Mouse (Mus musculus) frontal cortex, adult 2 months (tissue): ENCODE results near the gene Gm11757. TPM values are rescaled to one million over a fixed set of nuclear protein-coding genes. Genes with fewer than 3 reads are reported as not detected.
"Not testable (repeated sequence)": the region's sequence is repeated elsewhere in the genome, so short reads cannot be mapped to it uniquely, and the experiment has no call there.

Source experiments
- DNase-seq, 2 experiments: peaks; one replicate each; pipeline ENCODE4 v3.0.0; 2022; ENCODE audit warnings: low spot score in 1 of 2; ENCODE audit errors: extremely low spot score in 1 of 2
- polyA plus RNA-seq: library from polyadenylated mRNA; depleted of rRNA; stranded (reverse); fragments of >200 nt; gene quantifications from 2 replicates; pipeline ENCODE4 v1.2.3, GENCODE M21; 2012; rRNA removed

Gm11757 gene
- not detected in 2 replicates for polyA plus RNA-seq

DNA sequence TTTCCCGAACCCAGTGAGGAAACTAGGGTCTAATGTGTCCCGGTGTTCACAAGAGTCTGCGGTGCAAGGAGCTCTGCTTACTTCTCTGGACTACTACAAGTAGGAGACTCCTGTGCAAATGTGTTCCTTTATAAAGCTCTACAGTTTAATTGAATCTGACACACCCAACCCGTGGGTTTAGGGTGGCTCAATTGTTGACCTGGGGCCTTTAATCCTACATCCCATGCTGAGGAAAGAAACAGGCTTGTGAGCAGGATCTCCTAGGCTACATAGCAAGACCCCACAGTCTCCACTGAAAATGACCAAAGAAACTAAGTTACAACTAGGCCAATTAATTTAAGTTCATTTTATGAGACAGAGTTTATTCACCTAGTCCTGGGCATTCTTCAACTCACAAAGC, at the start of gene Gm11757:
Gene Gm11757 (minus strand): TSS at position 101 of the 400 bp plus-strand sequence.
- not testable (repeated sequence) for DNase-seq

DNA sequence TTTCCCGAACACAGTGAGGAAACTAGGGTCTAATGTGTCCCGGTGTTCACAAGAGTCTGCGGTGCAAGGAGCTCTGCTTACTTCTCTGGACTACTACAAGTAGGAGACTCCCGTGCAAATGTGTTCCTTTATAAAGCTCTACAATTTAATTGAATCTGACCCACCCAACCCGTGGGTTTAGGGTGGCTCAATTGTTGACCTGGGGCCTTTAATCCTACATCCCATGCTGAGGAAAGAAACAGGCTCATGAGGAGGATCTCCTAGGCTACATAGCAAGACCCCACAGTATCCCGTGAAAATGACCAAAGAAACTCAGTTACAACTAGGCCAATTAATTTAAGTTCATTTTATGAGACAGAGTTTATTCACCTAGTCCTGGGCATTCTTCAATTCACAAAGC, 29.7 kb upstream of the Gm11757 start, which contains the start of gene Gm11756:
Gene Gm11756 (minus strand): TSS at position 101 of the 400 bp plus-strand sequence.
- not testable (repeated sequence) for DNase-seq

DNA sequence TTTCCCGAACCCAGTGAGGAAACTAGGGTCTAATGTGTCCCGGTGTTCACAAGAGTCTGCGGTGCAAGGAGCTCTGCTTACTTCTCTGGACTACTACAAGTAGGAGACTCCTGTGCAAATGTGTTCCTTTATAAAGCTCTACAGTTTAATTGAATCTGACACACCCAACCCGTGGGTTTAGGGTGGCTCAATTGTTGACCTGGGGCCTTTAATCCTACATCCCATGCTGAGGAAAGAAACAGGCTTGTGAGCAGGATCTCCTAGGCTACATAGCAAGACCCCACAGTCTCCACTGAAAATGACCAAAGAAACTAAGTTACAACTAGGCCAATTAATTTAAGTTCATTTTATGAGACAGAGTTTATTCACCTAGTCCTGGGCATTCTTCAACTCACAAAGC, 14.9 kb upstream of the Gm11757 start, which contains the start of gene Gm13871:
Gene Gm13871 (minus strand): TSS at position 101 of the 400 bp plus-strand sequence.
- DNase-seq = not testable (repeated sequence)

DNA sequence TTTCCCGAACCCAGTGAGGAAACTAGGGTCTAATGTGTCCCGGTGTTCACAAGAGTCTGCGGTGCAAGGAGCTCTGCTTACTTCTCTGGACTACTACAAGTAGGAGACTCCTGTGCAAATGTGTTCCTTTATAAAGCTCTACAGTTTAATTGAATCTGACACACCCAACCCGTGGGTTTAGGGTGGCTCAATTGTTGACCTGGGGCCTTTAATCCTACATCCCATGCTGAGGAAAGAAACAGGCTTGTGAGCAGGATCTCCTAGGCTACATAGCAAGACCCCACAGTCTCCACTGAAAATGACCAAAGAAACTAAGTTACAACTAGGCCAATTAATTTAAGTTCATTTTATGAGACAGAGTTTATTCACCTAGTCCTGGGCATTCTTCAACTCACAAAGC, 14.7 kb downstream of the Gm11757 start, which contains the start of gene Gm11758:
Gene Gm11758 (minus strand): TSS at position 101 of the 400 bp plus-strand sequence.
- not testable (repeated sequence) for DNase-seq

Other genes with a start within 250 kb of the Gm11757 start
- not detected in 2 replicates for gene Gm11239, start 222.8 kb downstream of the Gm11757 start, polyA plus RNA-seq
- gene Gm428, start 207.6 kb downstream of the Gm11757 start, polyA plus RNA-seq = not detected in 2 replicates
- 0.12 and 0.15 TPM in 2 replicates for gene Rasef, start 100.1 kb downstream of the Gm11757 start, polyA plus RNA-seq
- not detected in 2 replicates for gene Gm11758, start 14.8 kb downstream of the Gm11757 start, polyA plus RNA-seq
- gene Gm13871, start 14.8 kb upstream of the Gm11757 start, polyA plus RNA-seq = not detected in 2 replicates
- gene Gm11756, start 29.6 kb upstream of the Gm11757 start, polyA plus RNA-seq = not detected in 2 replicates
- 0.23 TPM in 1 of 2 replicates, not detected in the other for gene 2310002L09Rik, start 59.7 kb upstream of the Gm11757 start, polyA plus RNA-seq
- 10.6 and 11.2 TPM in 2 replicates for gene Frmd3, start 122.3 kb upstream of the Gm11757 start, polyA plus RNA-seq